Mouse (Mus musculus) heart, postnatal 0 days (tissue): ENCODE results near the gene Pde8a.

Source experiments
- CTCF ChIP-seq: IDR thresholded peaks from 2 replicates; pipeline ENCODE4 v1.5.1; 2016; ENCODE audit warnings: antibody characterized with exemption, control low read depth, low read depth
- EP300 ChIP-seq: IDR thresholded peaks from 2 replicates; pipeline ENCODE4 v1.6.1; 2016; ENCODE audit warnings: antibody characterized with exemption, low read depth

DNA sequence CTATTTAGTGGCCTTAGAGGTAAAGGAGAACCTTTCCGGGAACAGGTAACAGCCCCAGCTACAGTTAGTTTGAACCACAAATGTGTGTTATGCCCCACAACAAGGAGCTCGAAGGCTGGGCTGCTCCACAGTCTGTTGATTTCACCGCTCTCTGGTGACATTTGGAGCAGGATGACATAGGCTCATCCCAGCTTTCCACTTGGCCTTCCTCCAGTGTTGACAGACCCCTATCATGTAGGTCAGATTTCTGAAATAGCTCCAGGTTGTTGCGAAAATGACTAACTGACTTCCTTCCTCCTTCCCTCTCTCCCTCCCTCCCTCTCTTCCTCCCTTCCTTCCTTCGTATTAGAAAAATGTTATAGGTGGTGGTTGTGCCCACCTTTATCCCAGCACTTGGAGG, 14.3 kb upstream of the Pde8a start:
- TF ChIP-seq CTCF (no peak), EP300 (no peak)
